Mouse (Mus musculus) forebrain, embryonic 11.5 days (tissue): ENCODE results near the gene Rps6kb2. TPM values are rescaled to one million over a fixed set of nuclear protein-coding genes. Genes with fewer than 3 reads are reported as not detected.

ENCODE experiments used
- ATAC-seq: fragments of 200-750 bp; cut with Nextera tagmentation; replicated peaks from 2 replicates; pipeline ENCODE4 v1.8.0; 2017; ENCODE audit warnings: moderate TSS enrichment; ENCODE audit not compliant: low FRiP score
- DNase-seq: peaks from one replicate; pipeline ENCODE4 v3.0.0-alpha.2; 2017; ENCODE audit warnings: low spot score
- H3K27ac ChIP-seq: fragments of 300-500 bp; sonication (generic); 2 replicates; pipeline ENCODE4 v1.5.1; 2014; ENCODE audit warnings: low read depth, low read length
- H3K27me3 ChIP-seq: fragments of 300-500 bp; sonication (generic); 2 replicates; pipeline ENCODE4 v1.6.1; 2014; ENCODE audit warnings: mild to moderate bottlenecking, low read length, mixed read lengths; ENCODE audit not compliant: control insufficient read depth, insufficient read depth
- H3K36me3 ChIP-seq: fragments of 300-500 bp; sonication (generic); 2 replicates; pipeline ENCODE4 v1.6.1; 2014; ENCODE audit warnings: mild to moderate bottlenecking, low read length, moderate library complexity, mixed read lengths; ENCODE audit not compliant: control insufficient read depth, insufficient read depth
- H3K4me1 ChIP-seq: fragments of 300-500 bp; sonication (generic); replicated peaks from 2 replicates; pipeline ENCODE4 v1.6.1; 2014; ENCODE audit warnings: low read length, mixed read lengths; ENCODE audit not compliant: control insufficient read depth, insufficient read depth
- H3K4me2 ChIP-seq: fragments of 300-500 bp; sonication (generic); 2 replicates; pipeline ENCODE4 v1.6.1; 2014; ENCODE audit warnings: low read depth, mild to moderate bottlenecking, low read length, moderate library complexity, mixed read lengths; ENCODE audit not compliant: severe bottlenecking
- H3K4me3 ChIP-seq: fragments of 300-500 bp; sonication (generic); 2 replicates; pipeline ENCODE4 v1.5.1; 2014; ENCODE audit warnings: low read depth, low read length
- H3K9ac ChIP-seq: fragments of 300-500 bp; sonication (generic); 2 replicates; pipeline ENCODE4 v1.6.1; 2014; ENCODE audit warnings: low read length
- H3K9me3 ChIP-seq: fragments of 300-500 bp; sonication (generic); 2 replicates; pipeline ENCODE4 v1.6.1; 2016; ENCODE audit warnings: low read length, mixed read lengths; ENCODE audit not compliant: control insufficient read depth
- WGBS: fragments of 180-500 bp; shearing (Covaris S2); extraction: QIAGEN DNeasy Blood & Tissue Kit; methylation state at CpG from one replicate; pipeline ENCODE4 v1.1.7; 2014; 5-methylcytosine and 5-hydroxymethylcytosine counted together
- polyA plus RNA-seq: library from polyadenylated mRNA; unstranded; fragments of >200 nt; fragmentation: Nextera tagmentation; extraction: Ambion mirVana; gene quantifications from 2 replicates; pipeline ENCODE4 v1.2.1, GENCODE M21; 2014

Rps6kb2 gene
- polyA plus RNA-seq, 1 experiment from 2014 or later = 55.8 TPM

DNA sequence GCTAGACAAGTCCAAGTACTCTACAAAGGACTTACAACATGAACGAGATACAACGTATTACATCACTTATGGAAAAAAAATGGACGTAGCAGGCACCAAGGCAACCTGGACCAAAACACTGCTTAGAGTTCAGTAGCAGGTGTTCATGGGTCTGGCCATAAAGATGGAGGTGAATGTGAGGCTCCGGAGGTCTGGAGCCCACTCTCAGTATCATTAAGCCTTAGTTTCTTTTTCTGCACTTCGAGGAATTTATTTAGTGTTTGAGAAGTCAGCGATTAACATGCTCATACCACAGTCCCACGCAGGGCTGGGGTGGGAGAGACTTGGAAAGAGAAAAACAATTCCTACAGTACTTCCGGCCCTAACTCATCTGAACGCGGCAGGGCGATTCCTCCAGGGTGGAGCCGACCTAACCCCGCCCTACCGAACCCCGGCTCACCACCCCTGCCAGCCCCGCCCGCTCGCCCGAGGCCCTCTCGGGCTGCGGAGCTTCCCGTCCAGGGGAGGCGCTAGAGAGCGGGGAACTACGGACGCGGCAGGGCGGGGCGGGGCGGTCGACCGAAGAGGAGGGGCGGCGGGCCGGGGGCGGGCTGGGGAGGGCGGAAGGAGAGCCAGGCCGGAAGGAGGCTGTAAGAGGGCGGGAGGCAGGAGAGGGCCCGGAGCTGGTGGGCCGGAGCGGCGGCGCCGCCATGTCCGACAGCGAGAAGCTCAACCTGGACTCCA lies 28.5 kb upstream of the Rps6kb2 start, which contains the start of gene Ppp1ca:
Gene Ppp1ca, plus strand, starts transcription at position 538 of the 723 bp plus-strand sequence.
- Histone ChIP-seq H3K9me3 (no peaks in the 10 kb centered on the region), H3K27ac (peak within 1 kb of the TSS; percentile 71), H3K4me3 (peak within 1 kb of the TSS; percentile 89), H3K36me3 (peaks cover 14% of the 10 kb centered on the region), H3K27me3 (no peaks in the 10 kb centered on the region), H3K4me1 (peaks cover 10% of the 10 kb centered on the region), H3K4me2 (peak within 1 kb of the TSS; percentile 93), H3K9ac (peak within 1 kb of the TSS; percentile 97)
- 7% methylated on average over 43 of the region's 47 CpGs for WGBS
- DNase-seq (peak; percentile 99), ATAC-seq (peak; percentile 94)

DNA sequence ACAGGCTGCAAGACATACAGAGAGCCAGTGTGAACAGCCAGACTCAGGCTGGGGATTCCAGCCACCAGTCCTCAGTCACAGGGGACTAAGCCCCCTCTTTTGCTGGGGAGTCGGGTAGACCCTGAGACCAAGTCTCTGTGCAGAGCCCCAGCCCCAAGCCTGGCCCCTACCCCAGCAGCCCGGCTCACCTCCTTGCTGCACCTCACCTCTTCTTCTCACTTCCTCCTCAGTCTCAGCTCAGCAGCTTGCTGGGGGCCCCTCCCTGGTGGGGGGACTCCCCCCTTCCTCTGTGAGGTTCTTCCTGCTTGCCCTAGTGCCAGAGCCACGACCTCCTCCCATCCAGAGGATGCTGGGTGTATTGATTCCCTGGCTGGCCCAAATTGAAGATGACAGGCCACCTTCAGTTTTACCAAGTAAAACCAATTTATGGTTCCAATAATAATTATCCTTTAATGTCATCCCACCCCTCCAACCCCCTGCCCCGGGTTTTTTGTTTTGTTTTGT lies 27.7 kb upstream of the Rps6kb2 start, which contains the start of gene Tbc1d10c:
Gene Tbc1d10c, minus strand, starts transcription at position 454 of the 504 bp plus-strand sequence.
- peaks cover 10% of the 10 kb centered on the region for H3K4me1 ChIP-seq
- H3K9me3 ChIP-seq = no peaks in the 10 kb centered on the region
- peak within 1 kb of the TSS; percentile 89 for H3K4me3 ChIP-seq
- H3K27ac ChIP-seq = peak within 1 kb of the TSS; percentile 71
- H3K36me3 ChIP-seq = peaks cover 14% of the 10 kb centered on the region
- WGBS = 70% methylated on average over 4 of the region's 4 CpGs
- DNase-seq = no peak
- H3K9ac ChIP-seq = peak within 1 kb of the TSS; percentile 97
- no peak for ATAC-seq
- no peaks in the 10 kb centered on the region for H3K27me3 ChIP-seq
- peak within 1 kb of the TSS; percentile 93 for H3K4me2 ChIP-seq

DNA sequence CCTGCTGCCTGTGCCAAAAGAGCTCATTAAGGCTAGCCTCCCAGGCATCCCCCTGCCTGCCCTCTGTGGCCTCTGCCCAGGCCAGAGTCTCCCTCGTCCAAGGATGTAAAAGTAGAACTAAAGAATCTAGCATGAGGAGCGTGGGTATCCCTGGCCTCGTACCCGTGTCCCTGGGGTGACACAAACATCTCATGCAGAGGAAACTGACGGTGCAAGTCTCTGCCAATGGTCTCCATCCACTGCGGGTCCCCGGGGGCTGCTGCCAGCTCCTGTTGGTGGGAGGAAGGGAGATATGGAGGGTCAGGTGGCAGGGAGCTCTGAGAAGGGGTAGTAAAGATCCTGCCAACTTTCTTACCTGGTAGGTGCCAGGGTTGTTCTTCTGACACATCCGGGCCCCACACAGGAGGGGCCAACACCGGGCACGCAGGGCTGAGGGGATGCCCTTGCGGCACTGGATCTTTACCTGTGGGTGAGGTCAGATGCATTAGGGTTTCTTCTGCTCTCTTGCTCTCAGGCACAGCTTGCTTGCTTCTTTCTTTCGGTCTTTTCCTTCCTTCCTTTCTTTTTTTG lies 26.0 kb upstream of the Rps6kb2 start:
- no peaks in the 10 kb centered on the region for H3K27me3 ChIP-seq
- H3K4me1 ChIP-seq = peaks cover 10% of the 10 kb centered on the region
- H3K4me3 ChIP-seq = no peak overlapping the region
- peaks cover 2% of the 10 kb centered on the region; the same call in 1 of the 2 replicates for H3K36me3 ChIP-seq
- H3K9me3 ChIP-seq = no peaks in the 10 kb centered on the region
- no peak overlapping the region for H3K4me2 ChIP-seq
- 82% methylated on average over 12 of the region's 12 CpGs for WGBS
- ATAC-seq (no peak), DNase-seq (no peak)
- no peak overlapping the region for H3K27ac ChIP-seq
- H3K9ac ChIP-seq = no peak overlapping the region

DNA sequence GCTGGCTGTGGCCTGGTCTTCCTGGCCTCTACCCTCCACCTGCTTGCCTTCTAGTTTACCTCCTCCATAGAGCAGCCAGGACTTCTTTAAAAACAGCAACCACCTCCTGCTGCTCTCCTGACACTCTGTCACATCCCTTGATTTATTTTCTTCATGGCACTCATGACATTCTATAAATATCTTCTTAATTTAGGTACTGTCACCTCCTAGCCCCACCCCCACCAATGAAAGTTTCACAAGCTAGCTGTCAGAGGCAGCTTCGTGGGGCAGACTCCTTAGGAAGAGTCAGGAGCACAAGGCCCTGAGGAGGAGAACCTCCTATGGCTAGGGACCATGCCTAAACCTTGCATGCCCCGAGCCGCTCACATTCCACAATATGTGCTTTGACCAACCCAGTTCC lies 24.1 kb upstream of the Rps6kb2 start:
- no peak overlapping the region for H3K9ac ChIP-seq
- H3K4me1 ChIP-seq = 0 out of 2 replicates have a peak, but pooled peaks cover 2% of the 10 kb centered on the region
- no peaks in the 10 kb centered on the region for H3K27me3 ChIP-seq
- H3K9me3 ChIP-seq = no peaks in the 10 kb centered on the region
- DNase-seq = no peak
- no peak overlapping the region for H3K4me2 ChIP-seq
- no peak for ATAC-seq
- 74% methylated on average over 3 of the region's 3 CpGs for WGBS
- no peak overlapping the region for H3K27ac ChIP-seq
- no peaks in the 10 kb centered on the region for H3K36me3 ChIP-seq
- no peak overlapping the region for H3K4me3 ChIP-seq

DNA sequence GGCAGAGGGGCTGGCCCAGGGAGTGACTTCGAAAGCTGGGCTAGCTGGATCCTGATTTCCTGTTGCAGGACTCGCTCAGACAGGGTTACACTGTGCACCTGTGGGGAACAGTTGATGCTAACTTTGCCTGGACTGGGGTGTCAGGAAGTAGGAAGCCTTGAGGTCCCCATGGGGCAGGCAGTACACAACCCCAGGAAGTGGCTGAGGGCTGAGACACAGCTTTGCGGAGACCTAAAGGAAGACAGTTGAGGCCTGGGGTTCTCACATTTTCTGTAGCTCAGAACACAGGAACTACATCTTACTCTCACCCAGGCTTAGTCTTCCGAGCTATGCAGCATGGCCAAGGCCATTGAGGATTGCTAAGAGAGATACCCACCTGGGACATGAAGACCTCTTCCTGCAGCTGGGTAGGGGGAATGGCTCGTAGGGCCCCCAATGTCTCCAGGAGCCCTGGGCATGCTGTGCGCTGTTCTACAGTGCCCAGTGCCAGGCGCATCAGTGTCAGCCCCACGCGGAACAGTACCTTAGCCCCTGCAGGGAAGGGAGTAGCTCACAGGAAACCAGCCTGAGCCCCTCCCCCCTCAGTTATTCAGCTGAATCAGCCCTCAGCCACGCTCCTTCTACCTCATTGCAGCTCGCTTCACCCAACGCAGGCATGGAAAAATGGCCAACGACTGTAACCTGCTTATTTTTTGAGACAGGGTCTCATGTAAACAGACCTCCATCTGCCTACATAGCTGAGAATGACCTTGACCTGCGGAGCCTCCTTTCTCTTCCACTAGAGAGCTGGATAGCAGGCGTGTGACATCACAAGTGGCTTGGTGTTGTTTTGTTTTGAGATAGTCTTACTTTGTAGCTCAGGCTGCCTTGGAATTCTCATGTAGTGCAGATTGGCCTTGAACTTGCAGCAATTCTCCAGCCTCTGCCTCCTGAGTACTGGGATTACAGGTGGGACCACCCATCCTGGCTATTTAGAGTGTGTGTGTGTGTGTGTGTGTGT lies 22.1 kb upstream of the Rps6kb2 start:
- no peak overlapping the region for H3K4me3 ChIP-seq

DNA sequence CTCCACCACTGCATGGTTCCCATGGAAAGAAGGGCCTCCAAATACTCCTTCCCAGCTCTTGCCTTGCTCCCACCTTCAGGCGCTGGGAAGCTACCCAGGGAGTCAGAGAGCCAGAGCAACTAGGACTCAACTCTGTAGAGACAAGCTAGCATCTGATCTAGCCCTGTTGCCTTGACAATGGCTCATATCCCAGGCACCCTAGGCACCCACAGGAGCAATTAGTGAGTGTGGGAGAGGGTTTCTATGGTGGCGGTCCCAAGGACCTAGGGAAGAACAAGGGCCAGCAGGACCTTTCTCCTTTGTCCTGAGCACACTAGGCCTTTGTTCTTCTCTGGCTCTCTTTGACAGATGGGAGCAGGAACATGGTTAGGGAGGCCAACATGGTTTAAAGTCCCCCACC lies 20.5 kb upstream of the Rps6kb2 start:
- Histone ChIP-seq H3K9ac (no peak overlapping the region), H3K9me3 (no peaks in the 10 kb centered on the region), H3K4me1 (no peaks in the 10 kb centered on the region), H3K27me3 (no peaks in the 10 kb centered on the region), H3K4me2 (no peak overlapping the region), H3K27ac (no peak overlapping the region), H3K4me3 (no peak overlapping the region), H3K36me3 (no peaks in the 10 kb centered on the region)
- no peak for ATAC-seq
- no peak for DNase-seq
- 74% methylated on average over 2 of the region's 2 CpGs for WGBS

More for the DNA sequence above, 22.1 kb upstream of the Rps6kb2 start:
- H3K27me3 ChIP-seq = no peaks in the 10 kb centered on the region
- ATAC-seq (no peak), DNase-seq (no peak)
- H3K4me2 ChIP-seq = no peak overlapping the region
- no peak overlapping the region for H3K27ac ChIP-seq
- 64% methylated on average over 15 of the region's 15 CpGs for WGBS
- H3K9me3 ChIP-seq = no peaks in the 10 kb centered on the region
- H3K9ac ChIP-seq = no peak overlapping the region
- H3K36me3 ChIP-seq = no peaks in the 10 kb centered on the region
- no peaks in the 10 kb centered on the region for H3K4me1 ChIP-seq

DNA sequence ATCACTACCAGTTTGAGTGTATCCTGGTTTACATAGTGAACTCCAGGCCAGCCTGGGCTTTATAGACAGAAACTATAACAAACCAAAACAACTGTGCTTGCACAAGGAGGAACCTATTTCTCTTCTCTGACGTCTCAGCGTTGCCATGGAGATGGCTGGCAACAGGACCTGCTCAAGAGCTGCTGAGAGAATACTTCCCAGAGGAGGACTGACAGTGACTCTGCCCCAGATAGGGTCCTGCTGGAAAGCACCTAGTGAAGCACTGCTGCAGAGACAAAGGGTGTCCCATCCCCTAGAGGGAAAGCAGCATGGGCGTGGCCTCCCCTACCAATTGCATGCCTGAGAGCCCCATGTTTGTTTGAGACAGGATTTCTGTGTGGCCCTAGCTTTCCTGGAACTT lies 18.7 kb upstream of the Rps6kb2 start:
- ATAC-seq = no peak
- WGBS = 43% methylated on average over 3 of the region's 3 CpGs
- Histone ChIP-seq H3K9ac (no peak overlapping the region), H3K9me3 (no peaks in the 10 kb centered on the region), H3K4me3 (no peak overlapping the region), H3K36me3 (no peaks in the 10 kb centered on the region), H3K4me2 (no peak overlapping the region), H3K4me1 (no peaks in the 10 kb centered on the region), H3K27me3 (no peaks in the 10 kb centered on the region), H3K27ac (no peak overlapping the region)
- no peak for DNase-seq

DNA sequence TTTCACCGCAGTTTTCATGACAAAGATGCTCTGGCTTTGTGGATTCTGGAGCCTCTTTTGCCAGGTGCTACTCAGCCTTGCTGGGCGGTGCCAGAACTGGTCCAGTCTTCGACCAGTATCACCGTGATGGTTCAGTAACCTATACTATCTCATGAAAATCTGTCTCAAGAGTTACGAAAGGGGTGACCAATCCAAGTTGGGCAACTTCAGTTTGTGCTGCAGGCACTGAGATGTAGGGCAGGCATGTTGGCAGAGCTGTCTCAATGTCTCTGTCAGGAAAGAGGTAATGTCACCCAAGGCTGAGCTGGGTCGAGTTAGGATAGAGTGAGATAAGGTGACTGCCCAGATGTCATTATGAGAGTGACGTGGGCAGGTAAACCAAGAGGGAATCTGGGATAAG lies 17.3 kb upstream of the Rps6kb2 start:
- H3K4me2 ChIP-seq = no peak overlapping the region
- no peaks in the 10 kb centered on the region for H3K27me3 ChIP-seq
- H3K9me3 ChIP-seq = no peaks in the 10 kb centered on the region
- H3K27ac ChIP-seq = no peak overlapping the region
- DNase-seq (no peak), ATAC-seq (no peak)
- H3K9ac ChIP-seq = no peak overlapping the region
- no peaks in the 10 kb centered on the region for H3K36me3 ChIP-seq
- 90% methylated on average over 7 of the region's 7 CpGs for WGBS
- no peak overlapping the region for H3K4me3 ChIP-seq
- H3K4me1 ChIP-seq = peaks cover 6% of the 10 kb centered on the region; the same call in 1 of the 2 replicates
